Comparison of ENCODE assay signal across 14 mouse cellular contexts in the genomic region with DNA sequence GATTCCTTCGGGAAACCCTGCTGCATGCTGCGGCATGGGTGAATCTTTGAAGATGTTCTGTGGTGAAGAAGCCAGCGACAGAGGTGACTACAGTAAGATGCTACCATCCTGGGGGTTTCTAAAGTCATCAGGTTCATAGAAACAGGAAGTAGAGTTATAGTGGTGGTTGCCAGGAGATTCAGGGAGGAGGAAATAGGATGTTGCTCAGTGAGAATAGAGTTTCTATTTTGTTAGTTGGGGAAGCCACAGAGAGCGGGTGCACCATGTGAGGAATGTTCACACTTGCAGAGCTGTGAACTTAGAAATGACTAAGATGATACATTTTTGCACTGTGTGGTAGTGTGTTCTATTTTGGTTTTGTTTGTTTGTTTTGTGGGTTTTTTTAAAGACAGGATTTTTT.
DNase-seq lines count a peak whose midpoint lies in the region; ATAC-seq and TF ChIP-seq lines count a peak whose summit lies in the region.
"Had no signal": no experiment of that assay in that cellular context is flagged by ENCODE, and none has a peak within 500 bp of the region (broad histone marks: within the 10 kb centered on the region; RNA-seq: fewer than 3 reads in every experiment).

No protein-coding gene starts in this region.

- no peak overlapping the region for H3K4me2 ChIP-seq in midbrain, embryonic 13.5 days (replicated peaks)
- H3K4me2 ChIP-seq: forebrain, embryonic 13.5 days; heart, embryonic 15.5 days; hindbrain, embryonic 13.5 days had no signal

- 73% methylated on average over 4 of the region's 4 CpGs for WGBS in lung, adult 2 months
- 90% methylated on average over 4 of the region's 4 CpGs for WGBS in midbrain, embryonic 13.5 days

- peak; percentile 58 for ATAC-seq in granulocyte monocyte progenitor cell, adult 5-6 weeks (replicated peaks; ENCODE audit: poor library complexity, severe bottlenecking)
- no peak for ATAC-seq in midbrain, embryonic 13.5 days
- ATAC-seq: forebrain, embryonic 13.5 days; liver, postnatal 0 days had no signal

- TF ChIP-seq EP300 in MEL (IDR thresholded peaks at IDR 0.05; ENCODE audit: low read depth in 1 of 2, low read length in 2 of 2), result no peak

- no peak for TF ChIP-seq CTCF in lung, adult 2 months (IDR thresholded peaks at IDR 0.05; ENCODE audit: insufficient read depth, low read length)
- no peak for TF ChIP-seq CTCF in MEL (IDR thresholded peaks at IDR 0.05 in 2 of 3, conservative IDR thresholded peaks at IDR 0.05 in 1 of 3; ENCODE audit: control insufficient read depth in 1 of 3, insufficient read depth in 1 of 3, low read depth in 2 of 3, low read length in 3 of 3, poor library complexity in 1 of 3, severe bottlenecking in 1 of 3)

- peaks cover 11% of the 10 kb centered on the region for H3K4me1 ChIP-seq in lung, adult 2 months (ENCODE audit: control insufficient read depth, insufficient read depth, low read length)
- no peaks in the 10 kb centered on the region for H3K4me1 ChIP-seq in MEL (ENCODE audit: control insufficient read depth in 1 of 2, insufficient read depth in 2 of 2, low read length in 2 of 2)
- no peaks in the 10 kb centered on the region for H3K4me1 ChIP-seq in midbrain, embryonic 13.5 days (replicated peaks)
- H3K4me1 ChIP-seq: forebrain, embryonic 13.5 days; hindbrain, embryonic 13.5 days had no signal

- no peaks in the 10 kb centered on the region for H3K9me3 ChIP-seq in MEL (replicated peaks; ENCODE audit: insufficient read depth, low read length)
- H3K9me3 ChIP-seq in midbrain, embryonic 13.5 days, result no peaks in the 10 kb centered on the region
- H3K9me3 ChIP-seq: forebrain, embryonic 13.5 days; heart, embryonic 15.5 days; hindbrain, embryonic 13.5 days had no signal

- no peak for TF ChIP-seq POLR2A in lung, adult 2 months (IDR thresholded peaks at IDR 0.05; ENCODE audit: borderline replicate concordance, extremely low read depth, low read depth, low read length)
- no peak for TF ChIP-seq POLR2A in MEL (IDR thresholded peaks at IDR 0.05; ENCODE audit: control insufficient read depth in 1 of 2, insufficient read depth in 1 of 2, low read depth in 1 of 2, low read length in 2 of 2, poor library complexity in 1 of 2)

- peak; percentile 32 for DNase-seq in lung, postnatal 36 days
- DNase-seq in lung, adult 2 months, result no peak
- DNase-seq in MEL (ENCODE audit: low read depth, low spot score), result peak; percentile 29
- peak; percentile 33 for DNase-seq in right cerebral cortex, postnatal 25 days
- DNase-seq in heart, adult 18-20 months, result no peak
- DNase-seq: adrenal gland, postnatal 36 days; cerebellum, adult 11 months; liver, postnatal 0 days; thymus, postnatal 14 days had no signal

- no peak overlapping the region for H3K9ac ChIP-seq in MEL (ENCODE audit: control insufficient read depth, low read depth, low read length, poor library complexity, severe bottlenecking)
- H3K9ac ChIP-seq in midbrain, embryonic 13.5 days (replicated peaks), result no peak overlapping the region
- H3K9ac ChIP-seq: forebrain, embryonic 13.5 days; heart, embryonic 15.5 days; hindbrain, embryonic 13.5 days; liver, postnatal 0 days had no signal

- H3K27me3 ChIP-seq in MEL (ENCODE audit: control insufficient read depth in 1 of 2, insufficient read depth in 2 of 2, low read length in 2 of 2), result no peaks in the 10 kb centered on the region
- no peaks in the 10 kb centered on the region for H3K27me3 ChIP-seq in midbrain, embryonic 13.5 days
- H3K27me3 ChIP-seq: forebrain, embryonic 13.5 days; heart, embryonic 15.5 days; hindbrain, embryonic 13.5 days had no signal

- no peaks in the 10 kb centered on the region for H3K36me3 ChIP-seq in MEL (ENCODE audit: control insufficient read depth in 1 of 2, insufficient read depth in 2 of 2, low read length in 2 of 2)
- no peaks in the 10 kb centered on the region for H3K36me3 ChIP-seq in midbrain, embryonic 13.5 days
- H3K36me3 ChIP-seq: heart, embryonic 15.5 days had no signal

- no peak overlapping the region for H3K4me3 ChIP-seq in lung, adult 2 months (replicated peaks; ENCODE audit: extremely low read depth, low read depth, low read length)
- H3K4me3 ChIP-seq in MEL (ENCODE audit: control insufficient read depth in 1 of 2, insufficient read depth in 1 of 2, low read depth in 2 of 2, low read length in 2 of 2), result no peak overlapping the region
- H3K4me3 ChIP-seq in midbrain, embryonic 13.5 days (replicated peaks), result no peak overlapping the region
- H3K4me3 ChIP-seq: forebrain, embryonic 13.5 days; heart, embryonic 15.5 days; hindbrain, embryonic 13.5 days had no signal

- H3K79me2 ChIP-seq in MEL (ENCODE audit: control insufficient read depth, insufficient read depth, low read length, poor library complexity), result no peaks in the 10 kb centered on the region

- H3K27ac ChIP-seq in MEL (ENCODE audit: control insufficient read depth, low read depth, low read length), result no peak overlapping the region
- H3K27ac ChIP-seq in midbrain, embryonic 13.5 days, result no peak overlapping the region
- H3K27ac ChIP-seq: forebrain, embryonic 13.5 days; heart, embryonic 15.5 days; hindbrain, embryonic 13.5 days had no signal

- TF ChIP-seq RAD21 in MEL (IDR thresholded peaks at IDR 0.05; ENCODE audit: low read depth, low read length), result no peak

TF ChIP-seq in MEL, 35 proteins besides CTCF, POLR2A, EP300 and RAD21:
- TF ChIP-seq ZNF384 (IDR thresholded peaks at IDR 0.05; ENCODE audit: low read depth, low read length) (no peak), MAZ (IDR thresholded peaks at IDR 0.05; ENCODE audit: low read depth, low read length) (no peak), MAX (IDR thresholded peaks at IDR 0.05; ENCODE audit: low read length) (no peak), USF1 (IDR thresholded peaks at IDR 0.05; ENCODE audit: low read depth, low read length) (no peak), MXI1 (IDR thresholded peaks at IDR 0.05; ENCODE audit: low read depth, low read length) (no peak)

Comparison
In these comparisons a context has a peak if more than half of its experiments do, and no peak if none do; other contexts are left out.
1. DNase-seq: peak in lung, postnatal 36 days (single experiment), MEL (single experiment) and right cerebral cortex, postnatal 25 days (single experiment); none in lung, adult 2 months (single experiment) and heart, adult 18-20 months (0 of 2).